Mouse (Mus musculus) left cerebral cortex, adult 11 months (tissue): ENCODE measurements at regions not wholly inside any gene's neighbourhood (a gene's known extent, or its start where the extent isn't known, plus 50 kb on each side); places are given as distances from the start of the nearest gene placed in this dataset.

Experiments used
- DNase-seq: peaks from one replicate; pipeline ENCODE4 v3.0.0; 2022; ENCODE audit warnings: low spot score

DNA sequence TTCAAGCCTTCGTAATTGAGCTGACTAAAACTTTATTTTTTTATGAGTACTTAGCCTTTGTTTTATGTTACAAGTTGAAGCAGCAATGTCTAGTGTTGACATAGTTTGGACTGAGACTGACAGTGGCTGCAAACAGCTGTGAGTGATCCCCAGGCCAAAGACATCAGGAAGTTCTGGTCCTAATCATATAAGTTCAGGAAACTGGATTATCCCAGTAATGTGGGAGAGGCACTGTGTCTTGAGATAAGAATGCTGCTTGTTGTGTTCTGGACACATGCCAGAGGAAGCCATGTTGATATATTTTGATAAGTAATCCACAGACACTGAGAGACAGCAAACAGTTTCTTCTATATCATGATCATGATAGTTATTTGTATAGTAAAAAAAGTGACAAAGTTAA is 153.4 kb downstream of the Lrriq3 start:
- no peak for DNase-seq

DNA sequence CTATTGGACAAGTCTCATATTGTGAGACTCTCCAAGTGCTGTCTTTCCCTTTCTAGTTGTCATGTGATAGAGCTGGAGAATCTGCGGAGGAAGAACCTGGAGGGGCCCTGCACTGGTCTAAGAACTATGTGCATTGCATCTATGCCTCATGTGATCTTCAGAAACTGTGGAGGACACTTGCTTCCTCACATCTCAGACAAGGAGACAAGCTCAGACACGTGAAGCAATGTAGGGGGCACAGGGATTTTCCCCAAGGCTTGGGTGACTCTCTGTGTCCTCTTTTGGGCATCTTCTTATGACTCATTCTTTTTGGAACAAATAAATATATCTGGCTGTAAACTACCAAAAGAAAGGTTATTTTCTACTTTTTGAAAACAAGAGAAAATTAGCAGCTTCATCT is 153.9 kb downstream of the Lrriq3 start:
- no peak for DNase-seq

DNA sequence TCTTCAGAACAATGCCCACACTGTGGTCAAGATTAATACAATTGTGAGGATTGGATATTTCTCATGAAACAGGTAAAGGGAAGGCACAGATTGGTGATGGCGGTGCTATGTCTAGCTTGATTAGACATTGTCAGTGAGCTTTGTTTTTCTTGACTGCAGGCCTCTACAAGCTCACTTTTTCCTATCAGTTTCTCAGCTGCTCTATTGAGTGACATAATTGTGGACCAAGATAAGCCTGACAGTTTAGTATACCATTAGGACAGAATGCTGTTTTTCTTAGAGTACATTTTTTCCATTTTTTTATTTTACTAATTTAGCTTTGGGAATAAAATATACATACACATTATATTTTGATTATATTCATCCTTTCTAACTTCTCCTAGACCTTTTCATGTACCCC is 154.7 kb downstream of the Lrriq3 start:
- no peak for DNase-seq

DNA sequence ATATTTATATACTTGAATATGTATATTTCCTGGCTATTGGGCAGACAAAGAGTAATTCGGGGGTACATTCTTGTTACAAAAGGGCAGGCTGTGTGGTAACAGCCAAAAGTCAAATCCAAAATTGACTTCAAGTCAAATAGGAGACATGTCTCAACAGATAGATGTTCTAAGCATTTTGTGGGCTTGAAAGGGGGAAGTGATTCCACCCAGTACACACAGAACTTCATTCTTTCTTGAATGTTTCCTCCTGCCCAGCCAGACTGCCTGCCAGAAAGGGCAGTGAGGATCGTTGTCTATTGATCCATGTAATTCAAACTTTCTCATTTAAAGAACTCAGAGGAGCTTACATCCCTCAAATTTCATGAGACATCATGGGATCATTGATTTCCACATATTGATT is 157.7 kb downstream of the Lrriq3 start:
- no peak for DNase-seq

GRCm38 (mm10) chr3:155298206-155298605 is 205.0 kb downstream of the Lrriq3 start:
- DNase-seq, result no peak

- no peak for DNase-seq
These were observed 205.5 kb downstream of the Lrriq3 start for GRCm38 (mm10) chr3:155298724-155299123.

DNA sequence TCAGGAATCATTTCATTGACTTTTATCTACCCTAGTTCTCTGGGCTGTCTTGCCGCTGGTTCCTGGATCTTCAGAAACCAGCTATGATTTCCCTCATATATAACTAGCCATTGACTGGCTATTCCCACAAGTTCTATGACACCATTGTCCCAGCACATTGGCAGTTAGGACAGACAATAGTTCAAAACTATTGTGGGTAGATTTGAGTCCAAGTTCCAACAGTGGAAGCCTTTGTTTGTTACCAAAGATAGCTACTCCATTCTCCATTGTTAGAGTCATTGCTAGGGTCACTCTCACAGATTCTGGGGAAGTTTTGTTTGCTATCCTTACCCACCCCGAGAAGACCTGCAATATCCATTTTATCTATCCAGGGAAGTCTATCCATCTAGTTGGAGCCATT is 229.1 kb downstream of the Lrriq3 start:
- DNase-seq, result no peak

- DNase-seq, result no peak
These were observed 236.5 kb downstream of the Lrriq3 start for GRCm38 (mm10) chr3:155329701-155330100.

DNA sequence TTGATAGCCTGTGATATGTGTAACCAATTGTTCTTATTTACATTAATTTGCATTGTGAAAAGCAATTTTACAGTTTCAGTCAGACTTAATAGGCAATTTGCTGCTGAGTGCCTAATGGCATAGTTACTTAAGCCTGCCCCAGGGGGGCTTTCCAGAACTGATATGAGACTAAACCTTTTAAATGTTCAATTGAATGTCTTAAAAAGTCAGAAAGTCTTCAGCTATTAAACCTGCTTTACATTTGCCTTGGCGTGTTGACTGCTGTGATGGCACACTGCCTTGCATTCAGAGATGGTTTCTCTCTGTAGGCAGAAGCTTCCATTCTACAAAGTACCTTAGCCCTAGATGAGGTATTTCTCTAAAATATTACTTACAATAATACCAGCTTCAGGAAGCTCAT is 256.0 kb downstream of the Lrriq3 start:
- DNase-seq, result no peak

- DNase-seq, result no peak
These were observed 258.4 kb downstream of the Lrriq3 start for GRCm38 (mm10) chr3:155351636-155352035.

- DNase-seq, result no peak
These were observed 259.1 kb downstream of the Lrriq3 start for GRCm38 (mm10) chr3:155352277-155352802.

DNA sequence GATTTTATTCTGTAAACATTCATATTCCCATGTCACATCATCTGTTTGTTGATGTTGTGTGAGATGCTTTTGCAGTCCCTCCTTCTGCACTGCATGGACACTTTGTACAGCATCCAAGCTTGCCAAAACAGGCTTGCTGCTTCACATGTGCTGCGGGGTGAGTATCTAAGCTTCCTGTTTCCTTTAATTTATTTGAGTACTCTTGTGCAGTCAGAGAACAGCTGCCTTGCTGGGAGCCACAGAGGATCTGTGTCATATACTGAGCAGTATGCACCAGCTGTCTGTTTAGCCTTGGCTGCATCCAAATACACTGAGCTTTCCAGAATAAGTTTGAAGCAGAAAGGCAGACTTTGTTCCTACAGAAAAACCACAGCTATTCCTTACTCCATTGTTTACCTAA is 267.2 kb downstream of the Lrriq3 start:
- peak; percentile 18 for DNase-seq

- DNase-seq, result no peak
These were observed 277.5 kb downstream of the Lrriq3 start for GRCm38 (mm10) chr3:155370716-155371115.

GRCm38 (mm10) chr3:155373591-155373990 is 280.4 kb downstream of the Lrriq3 start:
- no peak for DNase-seq

GRCm38 (mm10) chr3:155381910-155382309 is 288.7 kb downstream of the Lrriq3 start:
- DNase-seq, result peak; percentile 22

DNA sequence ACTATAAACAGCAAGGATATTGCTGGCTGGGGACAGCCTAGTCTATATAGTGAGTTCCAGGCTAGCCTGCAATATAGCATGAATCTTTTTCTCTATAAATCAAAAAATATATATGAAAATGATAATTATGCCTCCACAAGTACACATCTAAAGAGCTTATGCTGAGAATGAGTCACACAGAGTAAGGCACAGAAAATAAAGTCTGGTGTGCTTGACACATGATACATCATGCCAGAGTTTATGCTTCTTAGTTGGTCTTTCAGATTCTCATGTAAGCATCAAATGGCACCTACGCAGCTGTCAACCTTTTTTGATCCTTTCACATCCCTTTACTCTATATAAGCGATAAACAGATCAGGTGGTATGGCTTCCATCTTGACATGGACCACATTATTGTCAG is 289.6 kb downstream of the Lrriq3 start:
- DNase-seq, result no peak

GRCm38 (mm10) chr3:155390666-155391065 is 297.4 kb downstream of the Lrriq3 start:
- no peak for DNase-seq

DNA sequence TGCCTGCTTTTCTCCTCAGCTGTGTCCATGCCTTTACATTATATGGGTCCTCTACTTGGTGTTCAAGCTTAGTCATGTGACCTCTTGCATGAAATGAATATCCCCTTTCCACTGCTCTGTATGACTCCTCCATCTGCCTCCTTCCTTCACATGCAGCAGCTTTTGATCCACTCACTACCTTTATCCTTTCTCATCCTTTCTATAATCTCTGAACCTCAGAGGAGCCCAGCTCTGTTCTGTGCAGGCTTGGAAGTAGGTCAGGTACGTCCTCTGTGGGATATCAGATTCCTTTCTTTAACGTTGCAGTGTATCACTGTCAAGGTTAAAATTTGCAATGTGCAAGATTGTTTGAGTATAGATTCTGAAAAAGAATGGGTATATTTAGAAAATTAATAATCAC is 302.9 kb downstream of the Lrriq3 start:
- DNase-seq, result no peak

- DNase-seq, result no peak
These were observed 308.5 kb downstream of the Lrriq3 start for GRCm38 (mm10) chr3:155401763-155402162.

DNA sequence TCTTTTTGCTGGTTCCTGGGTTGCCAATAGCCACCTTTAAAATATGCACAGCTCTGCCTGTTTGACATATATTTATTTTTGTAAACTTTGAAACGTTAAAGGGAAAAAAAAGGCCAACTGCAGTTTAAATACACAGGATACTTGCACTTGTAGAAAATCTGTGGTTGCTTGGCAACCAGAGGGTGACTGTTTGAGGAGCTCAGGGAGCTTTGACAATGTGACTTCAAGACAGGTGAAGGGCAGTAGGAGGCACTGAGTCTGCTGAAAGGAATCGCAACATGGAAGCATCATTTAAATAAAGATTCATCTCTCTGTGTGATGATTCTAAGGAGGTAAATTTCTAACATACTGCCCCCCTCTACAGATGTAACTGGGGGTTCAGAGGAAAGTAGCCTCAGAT is 315.7 kb downstream of the Lrriq3 start:
- DNase-seq, result no peak

- DNase-seq, result no peak
These were observed 316.1 kb downstream of the Lrriq3 start for GRCm38 (mm10) chr3:155409371-155409770.

GRCm38 (mm10) chr3:155409867-155410266 is 316.6 kb downstream of the Lrriq3 start:
- no peak for DNase-seq

DNA sequence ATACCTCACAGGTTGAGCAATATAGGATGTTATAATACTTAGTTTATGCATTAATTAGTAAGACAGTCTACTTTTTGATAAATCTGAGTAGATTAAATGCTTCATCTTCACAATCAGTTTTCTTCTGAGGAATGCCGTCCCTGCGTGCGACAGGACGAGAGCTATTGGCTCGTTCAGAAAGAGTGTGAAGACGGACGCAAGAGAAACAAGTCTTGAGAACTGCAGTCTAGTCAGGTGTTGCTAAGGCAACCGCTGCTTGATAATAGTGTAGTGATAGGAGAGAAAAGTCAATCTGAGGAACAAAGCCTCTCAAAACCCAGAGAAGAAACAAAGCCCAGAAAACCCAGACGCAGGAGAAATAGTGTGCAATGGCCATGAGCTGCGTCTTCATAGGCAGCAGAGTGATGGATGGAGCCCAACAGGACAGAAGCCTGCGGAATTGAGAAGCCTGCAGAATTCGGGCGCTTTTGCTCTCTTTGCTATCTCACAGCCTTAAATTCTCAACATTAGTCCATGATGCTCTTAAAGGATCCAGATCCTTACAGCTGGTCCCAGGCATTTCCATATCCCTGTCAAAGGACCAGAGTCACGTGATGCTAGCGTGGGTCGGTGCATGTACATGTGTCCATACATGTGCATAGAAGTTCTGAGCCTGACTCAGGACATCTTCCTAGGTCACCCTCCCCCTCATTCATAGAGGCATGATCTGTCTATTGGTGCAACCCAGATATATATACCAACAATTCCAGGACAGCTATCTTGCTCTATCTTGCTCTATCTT is 366.7 kb downstream of the Lrriq3 start:
- DNase-seq, result no peak

DNA sequence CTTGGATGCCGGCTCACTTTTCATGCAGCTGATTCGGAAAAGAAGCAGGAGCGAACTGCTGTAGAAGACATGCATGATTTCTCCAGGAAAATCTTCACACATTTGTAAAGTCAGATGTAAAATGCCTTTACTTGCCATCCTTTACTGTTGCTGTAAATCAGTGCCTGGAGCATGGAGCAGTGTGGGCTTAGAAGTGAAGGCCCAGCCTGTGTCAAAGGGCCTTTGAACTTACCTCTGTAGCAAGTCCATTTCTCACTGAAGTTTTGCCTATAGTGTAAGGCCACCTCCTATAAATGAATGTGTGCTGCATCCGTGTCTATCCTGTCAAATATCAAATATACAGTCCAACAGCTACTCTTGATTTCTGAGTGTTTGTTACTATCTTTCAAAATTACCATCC is 368.9 kb downstream of the Lrriq3 start:
- DNase-seq, result no peak
